Mouse (Mus musculus) heart, embryonic 11.5 days (tissue): Measurements from ENCODE around the gene Inip. TPM values are rescaled to one million over a fixed set of nuclear protein-coding genes. Genes with fewer than 3 reads are reported as not detected.
"Not testable (repeated sequence)": the region's sequence is repeated elsewhere in the genome, so short reads cannot be mapped to it uniquely, and the experiment has no call there.

Source experiments
- ATAC-seq: fragments of 200-750 bp; cut with Nextera tagmentation; replicated peaks from 2 replicates; pipeline ENCODE4 v1.8.0; 2017; ENCODE audit warnings: moderate library complexity; ENCODE audit not compliant: insufficient number of reproducible peaks, low FRiP score, low TSS enrichment
- H3K27ac ChIP-seq: fragments of 300-500 bp; sonication (generic); 2 replicates; pipeline ENCODE4 v1.5.1; 2014; ENCODE audit warnings: mild to moderate bottlenecking, low read depth, low read length
- H3K27me3 ChIP-seq: fragments of 300-500 bp; sonication (generic); 2 replicates; pipeline ENCODE4 v1.6.1; 2014; ENCODE audit warnings: mild to moderate bottlenecking, low read length, mixed read lengths; ENCODE audit not compliant: control insufficient read depth, insufficient read depth
- H3K36me3 ChIP-seq: fragments of 300-500 bp; sonication (generic); 2 replicates; pipeline ENCODE4 v1.6.1; 2014; ENCODE audit warnings: mild to moderate bottlenecking, low read length, moderate library complexity, mixed read lengths; ENCODE audit not compliant: control insufficient read depth, insufficient read depth
- H3K4me1 ChIP-seq: fragments of 300-500 bp; sonication (generic); 2 replicates; pipeline ENCODE4 v1.6.1; 2014; ENCODE audit warnings: low read length; ENCODE audit not compliant: control insufficient read depth, insufficient read depth
- H3K4me2 ChIP-seq: fragments of 300-500 bp; sonication (generic); 2 replicates; pipeline ENCODE4 v1.6.1; 2014; ENCODE audit warnings: mild to moderate bottlenecking, moderate library complexity
- H3K4me3 ChIP-seq: fragments of 300-500 bp; sonication (generic); 2 replicates; pipeline ENCODE4 v1.5.1; 2014; ENCODE audit warnings: low read depth, low read length
- H3K9ac ChIP-seq: fragments of 300-500 bp; sonication (generic); 2 replicates; pipeline ENCODE4 v1.6.1; 2014; ENCODE audit warnings: mild to moderate bottlenecking, low read depth, low read length, moderate library complexity
- H3K9me3 ChIP-seq: fragments of 300-500 bp; sonication (generic); replicated peaks from 2 replicates; pipeline ENCODE4 v1.6.1; 2016; ENCODE audit warnings: low read length; ENCODE audit not compliant: control insufficient read depth
- whole genome bisulfite sequencing: fragments of 180-500 bp; shearing (Covaris S2); extraction: QIAGEN DNeasy Blood & Tissue Kit; methylation state at CpG from one replicate; pipeline ENCODE4 v1.1.7; 2014; ENCODE audit not compliant: insufficient replicate concordance; 5-methylcytosine and 5-hydroxymethylcytosine counted together
- polyA plus RNA-seq: library from polyadenylated mRNA; unstranded; fragments of >200 nt; fragmentation: Nextera tagmentation; extraction: Ambion mirVana; gene quantifications from 2 replicates; pipeline ENCODE4 v1.2.1, GENCODE M21; 2014

The Inip gene
- polyA plus RNA-seq, 1 experiment from 2014 or later: 49.4 TPM

DNA sequence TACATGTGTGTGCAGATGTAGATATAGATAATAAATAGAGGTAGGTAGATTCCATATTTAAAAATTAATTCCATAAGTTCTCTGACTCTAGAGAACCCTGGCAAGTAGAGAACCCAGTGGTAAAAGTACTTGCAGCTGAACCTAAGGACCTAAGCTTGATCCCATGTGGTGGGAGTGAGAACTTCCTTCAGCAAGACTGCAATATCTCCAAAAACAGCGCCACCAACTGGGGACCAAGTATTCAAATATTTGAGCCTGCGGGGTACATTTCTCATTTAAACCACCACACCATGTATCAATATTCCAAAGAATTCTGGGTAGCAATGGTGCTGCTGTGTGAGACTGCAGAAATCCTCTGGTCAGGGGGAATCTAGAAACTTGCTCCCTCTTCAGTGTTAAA, 7.3 kb downstream of the Inip start:
- 75% methylated on average over 2 of the region's 2 CpGs for WGBS
- no peaks in the 10 kb centered on the region for H3K27me3 ChIP-seq

GRCm38 (mm10) chr4:59793626-59794025, 7.8 kb downstream of the Inip start:
- not testable (repeated sequence) for H3K4me1 ChIP-seq, H3K9ac ChIP-seq, H3K9me3 ChIP-seq, H3K4me2 ChIP-seq, ATAC-seq, H3K4me3 ChIP-seq, H3K36me3 ChIP-seq, H3K27me3 ChIP-seq, H3K27ac ChIP-seq
- WGBS: 72% methylated on average over 2 of the region's 2 CpGs

More for the DNA sequence above, 7.3 kb downstream of the Inip start:
- Histone ChIP-seq H3K4me2 (no peak overlapping the region), H3K36me3 (no peaks in the 10 kb centered on the region), H3K9ac (no peak overlapping the region), H3K4me1 (no peaks in the 10 kb centered on the region), H3K9me3 (no peaks in the 10 kb centered on the region), H3K27ac (no peak overlapping the region), H3K4me3 (no peak overlapping the region)
- ATAC-seq: no peak

- ATAC-seq: no peak
- no peaks in the 10 kb centered on the region for H3K36me3 ChIP-seq
- no peaks in the 10 kb centered on the region for H3K4me1 ChIP-seq
- H3K9me3 ChIP-seq: no peaks in the 10 kb centered on the region
- no peak overlapping the region for H3K9ac ChIP-seq
- H3K27me3 ChIP-seq: no peaks in the 10 kb centered on the region
- no peak overlapping the region for H3K4me3 ChIP-seq
- H3K27ac ChIP-seq: no peak overlapping the region
- H3K4me2 ChIP-seq: no peak overlapping the region
These were observed 12.4 kb downstream of the Inip start for GRCm38 (mm10) chr4:59789015-59789414.

GRCm38 (mm10) chr4:59787126-59787525, 14.3 kb downstream of the Inip start:
- Histone ChIP-seq H3K36me3 (no peaks in the 10 kb centered on the region), H3K4me3 (no peak overlapping the region), H3K9me3 (no peaks in the 10 kb centered on the region), H3K27ac (no peak overlapping the region), H3K27me3 (no peaks in the 10 kb centered on the region), H3K9ac (no peak overlapping the region), H3K4me1 (0 out of 2 replicates have a peak, but pooled peaks cover under 1% of the 10 kb centered on the region), H3K4me2 (no peak overlapping the region)
- 60% methylated on average over 6 of the region's 6 CpGs for WGBS
- ATAC-seq: no peak

- H3K27ac ChIP-seq: no peak overlapping the region
- no peak overlapping the region for H3K4me2 ChIP-seq
- H3K9me3 ChIP-seq: no peaks in the 10 kb centered on the region
- no peaks in the 10 kb centered on the region for H3K27me3 ChIP-seq
- H3K36me3 ChIP-seq: no peaks in the 10 kb centered on the region
- no peak overlapping the region for H3K9ac ChIP-seq
- 1% methylated on average over 7 of the region's 7 CpGs for WGBS
- 0 out of 2 replicates have a peak, but pooled peaks cover 3% of the 10 kb centered on the region for H3K4me1 ChIP-seq
- no peak for ATAC-seq
- no peak overlapping the region for H3K4me3 ChIP-seq
These were observed 14.7 kb downstream of the Inip start for GRCm38 (mm10) chr4:59786661-59787060.

DNA sequence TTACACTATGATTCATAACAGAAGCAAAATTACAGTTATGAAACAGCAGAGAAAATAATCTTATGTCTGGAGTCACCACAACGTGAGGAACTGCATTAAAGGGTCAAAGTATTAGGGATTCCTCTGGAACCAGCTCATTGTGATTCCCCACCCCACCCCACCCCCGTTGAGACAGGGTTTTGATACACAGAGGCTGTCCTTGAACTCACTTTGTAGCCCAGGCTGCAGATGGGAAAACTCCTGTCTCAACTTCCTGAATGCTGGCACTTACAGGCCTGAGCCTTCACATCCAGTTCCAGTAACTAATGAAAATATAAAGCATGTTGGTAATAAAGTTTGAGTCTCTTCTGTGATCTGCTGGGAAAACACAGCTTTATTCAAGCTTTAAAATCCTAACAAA, 16.0 kb downstream of the Inip start:
- Histone ChIP-seq H3K9me3 (no peaks in the 10 kb centered on the region), H3K27ac (no peak overlapping the region), H3K27me3 (no peaks in the 10 kb centered on the region), H3K4me3 (no peak overlapping the region), H3K4me2 (no peak overlapping the region), H3K36me3 (no peaks in the 10 kb centered on the region), H3K9ac (no peak overlapping the region), H3K4me1 (0 out of 2 replicates have a peak, but pooled peaks cover 3% of the 10 kb centered on the region)
- WGBS: 42% methylated on average over 2 of the region's 2 CpGs
- no peak for ATAC-seq

DNA sequence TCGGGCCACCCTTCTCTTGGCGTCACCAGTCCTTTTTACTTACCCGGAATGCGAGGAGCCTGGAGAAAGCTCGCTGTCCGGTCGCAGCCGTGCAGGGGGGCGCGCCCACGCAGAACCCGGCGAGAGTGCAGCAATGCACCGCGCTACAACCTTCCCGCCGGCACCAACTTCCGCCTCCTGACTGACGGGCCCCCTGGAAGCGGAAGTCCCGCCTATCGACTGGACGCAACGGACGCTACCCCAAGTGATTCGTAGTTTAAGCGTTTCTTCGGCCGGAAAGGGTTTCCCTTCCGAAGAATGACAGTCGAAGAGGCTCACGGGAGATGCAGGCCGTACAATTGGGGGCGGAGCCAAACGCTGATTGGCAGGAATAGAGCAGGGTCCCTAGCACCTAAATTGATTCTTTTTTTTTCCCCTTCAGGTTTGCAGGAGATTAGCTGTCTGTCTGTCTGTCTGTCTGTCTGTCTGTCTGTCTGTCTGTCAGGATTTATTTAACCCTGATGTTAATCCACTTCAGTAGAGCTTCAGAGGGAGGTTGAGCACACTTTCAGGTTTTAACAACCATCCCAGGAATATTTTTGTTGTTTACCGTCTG, 17.6 kb downstream of the Inip start:
- 1% methylated on average over 35 of the region's 36 CpGs for WGBS
- no peaks in the 10 kb centered on the region for H3K27me3 ChIP-seq
- H3K9me3 ChIP-seq: no peaks in the 10 kb centered on the region
- H3K4me1 ChIP-seq: peaks cover 3% of the 10 kb centered on the region; the same call in 1 of the 2 replicates
- no peaks in the 10 kb centered on the region for H3K36me3 ChIP-seq
- ATAC-seq: peak; percentile 91
- H3K9ac ChIP-seq: peak overlapping the region; percentile 96
- H3K4me2 ChIP-seq: peak overlapping the region; percentile 92
- peak overlapping the region; percentile 85 for H3K27ac ChIP-seq
- H3K4me3 ChIP-seq: peak overlapping the region; percentile 100

- H3K4me2 ChIP-seq: peak overlapping the region; percentile 92
- peak; percentile 64 for ATAC-seq
- H3K4me1 ChIP-seq: peaks cover 6% of the 10 kb centered on the region; the same call in 1 of the 2 replicates
- peak overlapping the region; percentile 96 for H3K9ac ChIP-seq
- WGBS: under 1% methylated on average over 47 of the region's 47 CpGs
- peak overlapping the region; percentile 85 for H3K27ac ChIP-seq
- H3K4me3 ChIP-seq: peak overlapping the region; percentile 100
- H3K9me3 ChIP-seq: no peaks in the 10 kb centered on the region
- H3K27me3 ChIP-seq: no peaks in the 10 kb centered on the region
- H3K36me3 ChIP-seq: no peaks in the 10 kb centered on the region; the same call in 1 of the 2 replicates
These were observed 18.3 kb downstream of the Inip start for GRCm38 (mm10) chr4:59782853-59783684.
